Mouse (Mus musculus): ENCODE measurements around the gene Il17rd.

DNA sequence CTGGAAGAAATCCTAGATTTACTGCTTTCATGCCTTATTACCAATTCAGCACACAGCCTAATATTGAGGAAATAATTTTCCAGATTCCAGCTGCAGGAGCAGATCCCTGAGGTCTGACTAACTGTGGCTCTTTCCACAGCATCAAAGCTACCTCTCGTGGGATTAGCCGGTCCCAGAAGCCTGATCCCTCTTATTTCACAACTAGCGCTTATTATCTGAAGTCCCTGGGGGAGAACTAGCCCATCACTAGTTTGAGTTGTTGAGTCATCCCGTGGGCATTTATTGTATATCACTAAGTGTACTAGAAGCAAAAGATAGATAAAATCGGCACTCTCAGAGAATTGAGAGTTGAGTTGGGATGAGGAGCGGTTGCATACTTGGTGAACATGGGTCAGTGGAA, 117.3 kb downstream of the Il17rd start:
- TF ChIP-seq CTCF (IDR thresholded peaks at IDR 0.05; ENCODE audit: low read depth) (no peak), EP300 (IDR thresholded peaks at IDR 0.05; ENCODE audit: low read depth) (no peak)

Data from liver, postnatal 0 days (tissue).